Mouse (Mus musculus) megakaryocyte, embryonic 14.5 days (primary cell): ENCODE measurements around the gene Rassf8. TPM values are rescaled to one million over a fixed set of nuclear protein-coding genes. Genes with fewer than 3 reads are reported as not detected.

Source experiments
- H3K27me3 ChIP-seq: replicated peaks from 2 replicates; pipeline ENCODE3; 2012; ENCODE audit warnings: inconsistent platforms
- H3K36me3 ChIP-seq: replicated peaks from 2 replicates; pipeline ENCODE3; 2012; ENCODE audit warnings: low read length, inconsistent platforms, mixed read lengths
- H3K4me1 ChIP-seq: 2 replicates; pipeline ENCODE4 v1.6.1; 2012; ENCODE audit warnings: inconsistent platforms
- H3K4me3 ChIP-seq: replicated peaks from 2 replicates; pipeline ENCODE3; 2012; ENCODE audit warnings: moderate library complexity, mild to moderate bottlenecking, inconsistent platforms
- H3K9me3 ChIP-seq: 2 replicates; pipeline ENCODE4 v1.6.1; 2012; ENCODE audit warnings: inconsistent platforms
- FLI1 ChIP-seq: IDR thresholded peaks from 2 replicates; pipeline ENCODE4 v1.6.1; 2012; ENCODE audit warnings: low read length, inconsistent platforms, mixed read lengths
- GATA1 ChIP-seq: IDR thresholded peaks from 3 replicates; pipeline ENCODE4 v1.6.1; 2012; ENCODE audit warnings: mixed read lengths, low read length, inconsistent platforms, borderline replicate concordance
- polyA plus RNA-seq: library from polyadenylated mRNA; stranded (reverse); fragments of >175 nt; gene quantifications from 2 replicates; pipeline ENCODE4 v1.2.3, GENCODE M21; 2012; ENCODE audit warnings: low replicate concordance; ENCODE audit not compliant: insufficient read depth

Rassf8 gene
- polyA plus RNA-seq, 1 experiment, result 0.77 TPM

DNA sequence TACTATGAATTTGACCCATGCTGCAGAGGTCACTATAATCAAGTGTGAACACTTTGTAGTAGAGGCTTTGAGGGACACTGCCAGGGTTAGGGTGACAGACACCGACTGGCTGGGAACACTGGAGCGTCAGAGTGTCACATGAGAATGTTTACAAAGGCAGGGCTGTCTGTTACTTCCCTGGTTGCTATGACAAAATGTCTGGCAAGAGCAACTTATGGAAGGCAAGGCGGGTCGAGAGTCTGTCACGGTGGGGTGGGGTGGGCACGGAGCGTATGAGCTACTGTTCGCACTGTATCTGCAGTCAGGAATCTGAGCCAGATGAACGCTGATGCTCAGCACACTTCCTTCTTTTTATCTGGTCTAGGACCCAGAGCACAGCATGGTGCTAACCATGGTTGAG is 84.1 kb downstream of the Rassf8 start:
- H3K4me1 ChIP-seq, result peaks cover 22% of the 10 kb centered on the region
- no peak overlapping the region for H3K4me3 ChIP-seq
- H3K27me3 ChIP-seq, result peaks cover 19% of the 10 kb centered on the region
- no peaks in the 10 kb centered on the region for H3K36me3 ChIP-seq
- peaks cover under 1% of the 10 kb centered on the region; the same call in 1 of the 2 replicates for H3K9me3 ChIP-seq
- TF ChIP-seq FLI1, result no peak
- no peak for TF ChIP-seq GATA1

- Histone ChIP-seq H3K4me3 (no peak overlapping the region), H3K4me1 (peaks cover 26% of the 10 kb centered on the region), H3K27me3 (peaks cover 22% of the 10 kb centered on the region), H3K36me3 (no peaks in the 10 kb centered on the region), H3K9me3 (no peaks in the 10 kb centered on the region)
- TF ChIP-seq GATA1 (no peak), FLI1 (no peak)
Measured at GRCm38 (mm10) chr6:145832927-145833326, 86.4 kb downstream of the Rassf8 start.

- peaks cover 20% of the 10 kb centered on the region for H3K4me1 ChIP-seq
- no peaks in the 10 kb centered on the region for H3K9me3 ChIP-seq
- H3K36me3 ChIP-seq, result no peaks in the 10 kb centered on the region
- H3K27me3 ChIP-seq, result peaks cover 12% of the 10 kb centered on the region
- TF ChIP-seq FLI1, result no peak
- no peak for TF ChIP-seq GATA1
- peak overlapping the region; percentile 53 for H3K4me3 ChIP-seq
Measured at GRCm38 (mm10) chr6:145835359-145835758, 88.8 kb downstream of the Rassf8 start.

GRCm38 (mm10) chr6:145845611-145846010 is 99.1 kb downstream of the Rassf8 start:
- no peaks in the 10 kb centered on the region for H3K9me3 ChIP-seq
- TF ChIP-seq FLI1 (no peak), GATA1 (no peak)
- H3K4me1 ChIP-seq, result peaks cover 25% of the 10 kb centered on the region
- peaks cover 10% of the 10 kb centered on the region for H3K36me3 ChIP-seq
- H3K27me3 ChIP-seq, result peaks cover 6% of the 10 kb centered on the region
- H3K4me3 ChIP-seq, result no peak overlapping the region

DNA sequence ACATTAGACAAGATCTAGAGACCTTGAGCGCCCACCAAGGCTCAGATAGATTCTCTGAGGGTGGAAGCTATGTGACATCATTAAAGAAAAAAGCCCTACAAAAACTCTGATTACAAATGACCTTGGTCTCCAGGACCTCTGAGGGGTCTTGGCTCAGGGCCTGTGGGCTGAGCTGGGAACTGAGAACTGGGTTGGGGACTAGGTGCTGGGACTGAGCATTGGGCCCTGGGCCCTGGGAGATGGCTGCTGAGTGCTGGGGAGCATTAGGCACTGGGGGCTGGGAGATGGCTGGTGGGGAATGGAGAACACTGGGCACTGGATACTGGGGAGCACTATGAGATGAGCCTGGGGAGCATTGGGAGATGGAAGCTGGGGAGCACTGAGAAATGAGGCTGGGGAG is 99.5 kb downstream of the Rassf8 start:
- H3K4me1 ChIP-seq, result peaks cover 27% of the 10 kb centered on the region

GRCm38 (mm10) chr6:145846948-145847347 is 100.4 kb downstream of the Rassf8 start:
- Histone ChIP-seq H3K36me3 (peaks cover 15% of the 10 kb centered on the region), H3K4me3 (no peak overlapping the region), H3K4me1 (peaks cover 27% of the 10 kb centered on the region), H3K27me3 (peaks cover 6% of the 10 kb centered on the region), H3K9me3 (no peaks in the 10 kb centered on the region)
- TF ChIP-seq GATA1 (no peak), FLI1 (no peak)

More for the DNA sequence above, 99.5 kb downstream of the Rassf8 start:
- no peak for TF ChIP-seq GATA1
- no peak for TF ChIP-seq FLI1
- Histone ChIP-seq H3K27me3 (peaks cover 6% of the 10 kb centered on the region), H3K4me3 (no peak overlapping the region), H3K36me3 (peaks cover 10% of the 10 kb centered on the region), H3K9me3 (no peaks in the 10 kb centered on the region)

GRCm38 (mm10) chr6:145847661-145848060 is 101.1 kb downstream of the Rassf8 start:
- H3K4me1 ChIP-seq, result peaks cover 27% of the 10 kb centered on the region
- peaks cover 6% of the 10 kb centered on the region for H3K27me3 ChIP-seq
- no peaks in the 10 kb centered on the region for H3K9me3 ChIP-seq
- no peak for TF ChIP-seq FLI1
- no peak for TF ChIP-seq GATA1
- H3K4me3 ChIP-seq, result peak overlapping the region; percentile 42
- H3K36me3 ChIP-seq, result peaks cover 20% of the 10 kb centered on the region

DNA sequence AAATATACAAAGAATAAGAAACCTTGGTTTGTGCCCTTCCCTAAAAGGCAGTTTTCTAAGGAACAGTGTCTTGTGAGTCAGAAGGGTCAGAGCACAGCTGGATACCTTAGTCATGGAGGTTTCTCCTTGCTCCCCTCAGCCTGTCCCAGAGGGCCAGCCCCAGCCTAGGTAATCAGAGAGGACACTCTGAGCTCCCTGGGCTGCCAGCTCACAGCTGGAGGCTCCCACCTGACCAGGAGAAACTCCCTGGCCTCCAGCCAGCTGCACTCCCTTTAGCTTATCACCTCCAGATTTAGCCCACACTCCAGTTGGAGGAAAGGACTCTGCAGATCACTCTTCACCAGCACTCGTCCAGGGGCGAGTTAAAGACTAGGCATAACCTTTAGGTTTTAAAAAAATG is 104.2 kb downstream of the Rassf8 start:
- Histone ChIP-seq H3K27me3 (no peaks in the 10 kb centered on the region), H3K9me3 (no peaks in the 10 kb centered on the region), H3K4me1 (peaks cover 39% of the 10 kb centered on the region), H3K36me3 (peaks cover 39% of the 10 kb centered on the region), H3K4me3 (no peak overlapping the region)
- TF ChIP-seq FLI1, result no peak
- no peak for TF ChIP-seq GATA1

DNA sequence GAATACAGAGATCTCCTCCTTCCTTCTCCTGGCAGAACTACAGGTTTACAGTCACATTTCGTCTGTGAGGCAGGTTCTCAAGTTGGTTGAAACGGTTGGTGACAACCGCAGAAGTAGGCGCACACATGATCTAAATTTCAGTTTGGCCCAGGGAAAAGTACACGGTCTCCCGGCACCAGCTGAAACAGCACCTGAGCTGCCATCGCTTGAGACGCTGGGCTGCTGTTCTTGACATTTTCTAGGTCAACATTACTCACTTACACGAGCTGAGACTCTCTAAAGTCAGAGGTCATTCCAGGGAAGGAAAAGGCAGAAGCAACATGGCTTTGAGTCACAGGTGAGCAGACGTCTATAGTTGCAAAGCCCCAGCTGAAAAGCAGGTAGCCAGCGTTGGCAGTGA is 105.4 kb downstream of the Rassf8 start:
- peaks cover 40% of the 10 kb centered on the region for H3K36me3 ChIP-seq
- TF ChIP-seq GATA1 (no peak), FLI1 (no peak)
- H3K4me3 ChIP-seq, result no peak overlapping the region
- peaks cover 42% of the 10 kb centered on the region for H3K4me1 ChIP-seq
- no peaks in the 10 kb centered on the region for H3K9me3 ChIP-seq
- H3K27me3 ChIP-seq, result no peaks in the 10 kb centered on the region

GRCm38 (mm10) chr6:145852708-145853107 is 106.2 kb downstream of the Rassf8 start:
- H3K36me3 ChIP-seq, result peaks cover 45% of the 10 kb centered on the region
- no peak overlapping the region for H3K4me3 ChIP-seq
- no peaks in the 10 kb centered on the region for H3K27me3 ChIP-seq
- peaks cover 45% of the 10 kb centered on the region for H3K4me1 ChIP-seq
- no peak for TF ChIP-seq FLI1
- TF ChIP-seq GATA1, result no peak
- H3K9me3 ChIP-seq, result no peaks in the 10 kb centered on the region
